Mouse (Mus musculus): Measurements from ENCODE around the gene Gadd45g.
"Not testable (repeated sequence)": the region's sequence is repeated elsewhere in the genome, so short reads cannot be mapped to it uniquely, and the experiment has no call there.

The Gadd45g gene

DNA sequence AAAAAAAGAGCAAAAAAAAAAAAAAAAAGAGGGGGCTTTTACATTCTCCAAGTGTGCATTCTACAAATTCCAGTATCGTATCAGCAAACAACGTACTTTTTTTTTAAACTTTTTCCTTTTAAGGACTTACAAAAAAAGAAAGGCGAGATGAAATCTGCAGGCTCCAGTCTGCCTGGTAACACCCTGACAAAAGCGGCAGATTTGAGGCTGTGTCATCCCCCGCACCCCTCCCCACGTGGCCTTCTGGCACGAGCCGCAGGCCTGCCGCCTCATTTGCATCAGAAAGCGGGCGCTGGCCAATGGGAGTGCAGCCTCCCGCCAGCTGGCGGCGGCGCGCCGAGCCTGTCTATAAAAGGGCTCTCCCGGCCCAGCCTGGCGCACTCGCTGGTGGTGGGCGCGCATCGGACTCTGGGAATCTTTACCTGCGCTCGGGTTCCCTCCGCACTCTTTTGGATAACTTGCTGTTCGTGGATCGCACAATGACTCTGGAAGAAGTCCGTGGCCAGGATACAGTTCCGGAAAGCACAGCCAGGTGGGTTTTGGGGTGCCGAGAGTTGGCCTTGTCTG is at the start of gene Gadd45g:
Gene Gadd45g, plus strand, starts transcription at position 378 of the 567 bp plus-strand sequence.
- peak; percentile 96 for DNase-seq

DNA sequence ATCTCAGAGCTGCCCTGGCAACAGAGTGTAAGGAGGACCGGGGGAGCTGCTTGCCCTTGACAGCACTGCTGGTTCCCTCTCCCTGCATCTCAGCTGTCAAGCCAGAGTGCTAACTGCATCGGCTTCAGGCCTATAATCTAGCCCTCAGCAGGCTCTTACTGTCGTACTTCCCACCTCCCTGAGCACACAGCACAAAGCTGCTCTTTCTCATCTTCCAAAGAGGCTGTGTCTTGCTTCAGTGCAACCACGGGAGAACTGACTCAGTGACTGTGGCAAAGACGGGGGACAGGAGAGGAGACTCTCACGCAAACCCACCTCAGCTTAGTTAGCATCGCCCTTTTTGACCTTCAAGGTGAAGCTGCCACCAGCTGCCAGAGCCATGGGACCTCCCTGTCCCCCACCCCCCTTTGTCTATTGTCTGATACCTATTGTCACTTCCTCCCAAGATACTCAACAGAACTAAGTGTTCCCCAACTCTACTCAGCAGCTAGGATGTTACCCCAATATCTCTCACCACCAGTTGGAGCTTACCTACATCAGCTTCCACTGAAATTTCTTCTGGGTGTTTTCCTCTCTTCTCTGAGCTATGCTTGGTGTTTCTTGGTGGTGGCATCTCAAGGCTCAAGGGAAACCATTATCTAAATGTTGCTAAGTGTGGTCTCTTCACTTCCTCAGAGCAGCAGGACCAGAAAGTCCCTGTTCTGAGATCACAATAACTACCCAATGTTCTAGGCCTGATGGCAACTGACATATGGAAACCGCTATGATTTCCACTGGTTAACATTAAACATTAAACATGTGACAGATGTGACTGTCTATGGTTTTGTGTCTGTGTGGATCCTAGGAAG is 48.4 kb upstream of the Gadd45g start:
- no peak for DNase-seq

DNA sequence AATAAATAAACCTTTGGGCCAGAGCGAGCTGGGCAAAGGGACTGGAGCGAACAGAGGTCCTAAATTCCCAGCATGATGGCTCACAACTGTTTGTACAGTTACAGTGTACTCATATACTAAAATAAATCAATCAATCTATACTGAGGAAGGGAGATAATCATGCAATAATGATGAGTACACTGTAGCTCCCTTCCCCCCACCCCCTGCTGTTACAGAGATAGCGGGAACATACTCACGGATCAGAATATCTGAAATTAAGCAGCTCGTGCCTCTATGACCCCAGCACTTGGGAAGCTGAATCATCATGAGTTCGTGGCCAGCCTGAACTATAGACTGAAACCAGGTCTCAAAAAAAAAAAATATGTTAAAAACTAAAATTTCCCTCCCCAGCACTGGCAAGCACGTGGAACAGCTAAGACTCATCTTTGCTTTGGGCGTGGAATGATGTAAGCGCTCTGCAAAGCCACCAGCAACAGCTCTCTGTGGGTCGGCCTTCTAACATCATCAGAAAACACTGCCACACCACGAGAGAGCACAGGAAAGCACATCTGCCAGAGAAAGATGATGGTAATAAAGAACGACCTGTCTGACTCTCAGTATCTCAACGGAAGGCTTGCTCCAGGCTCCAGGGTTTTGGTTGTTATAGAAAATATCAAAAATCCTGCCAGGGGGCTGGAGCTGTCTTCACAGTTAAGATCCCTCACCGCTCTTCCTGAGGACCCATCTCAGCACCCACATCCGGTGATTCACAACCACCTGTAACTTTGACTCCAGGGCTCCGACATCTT is 46.5 kb upstream of the Gadd45g start:
- no peak for DNase-seq

DNA sequence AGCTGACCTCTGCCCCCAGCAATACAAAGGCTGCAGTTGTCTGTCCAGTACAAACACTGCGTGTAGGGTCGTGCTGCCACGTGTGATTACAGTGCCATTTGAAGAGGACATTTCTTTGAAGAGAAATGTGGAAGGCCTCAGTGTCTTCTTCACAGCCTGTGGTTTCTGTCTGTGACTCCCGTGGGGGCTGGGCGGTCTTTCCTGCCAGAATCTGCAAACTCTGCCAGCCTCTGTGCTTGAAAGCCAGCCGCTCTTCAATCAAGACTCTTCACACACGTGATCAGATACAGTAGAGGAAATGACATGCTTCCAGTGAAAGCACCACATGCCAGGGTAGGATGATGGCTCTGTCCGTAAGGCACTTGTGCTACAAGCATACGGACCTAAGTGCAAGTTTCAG is 45.6 kb upstream of the Gadd45g start:
- no peak for DNase-seq

DNA sequence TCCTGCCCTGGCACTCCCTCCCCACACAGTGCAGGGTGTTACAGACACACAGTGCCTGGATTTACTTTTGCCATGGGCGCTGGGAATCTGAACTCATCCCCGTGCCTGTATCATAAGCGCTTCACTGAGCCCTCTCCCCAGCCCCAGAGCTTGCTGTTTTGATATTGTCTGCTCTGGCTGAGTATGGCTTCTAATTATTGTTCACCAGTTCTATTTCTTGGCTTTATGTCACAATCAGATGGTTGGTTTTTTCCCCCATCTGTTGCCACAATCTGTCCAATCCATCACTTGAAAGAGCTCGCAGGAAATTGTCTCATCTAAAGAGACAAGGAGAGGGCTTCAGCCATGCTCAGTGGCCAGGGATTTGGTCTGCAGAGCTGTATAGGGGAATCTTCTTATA is 40.8 kb upstream of the Gadd45g start:
- no peak for DNase-seq

DNA sequence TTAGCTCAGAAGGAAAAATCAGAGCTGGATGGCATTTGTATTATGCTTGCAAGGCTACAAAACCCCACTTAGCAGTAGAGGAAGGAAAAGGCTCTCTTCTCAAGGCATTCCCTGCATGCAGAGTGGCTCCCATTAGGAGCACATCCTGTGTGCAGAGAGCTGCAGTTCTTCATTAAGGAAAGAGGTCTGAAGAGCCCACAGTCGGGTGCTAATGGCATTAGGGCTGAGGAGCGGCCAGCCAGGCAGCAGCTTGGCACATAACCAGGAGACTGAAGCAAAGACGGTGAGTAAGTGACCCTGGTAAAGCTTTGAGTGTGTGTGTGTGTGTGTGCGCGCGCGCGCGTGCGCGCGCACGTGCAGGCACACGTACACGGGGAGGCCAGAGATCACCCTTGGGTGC is 40.3 kb upstream of the Gadd45g start:
- no peak for DNase-seq

DNA sequence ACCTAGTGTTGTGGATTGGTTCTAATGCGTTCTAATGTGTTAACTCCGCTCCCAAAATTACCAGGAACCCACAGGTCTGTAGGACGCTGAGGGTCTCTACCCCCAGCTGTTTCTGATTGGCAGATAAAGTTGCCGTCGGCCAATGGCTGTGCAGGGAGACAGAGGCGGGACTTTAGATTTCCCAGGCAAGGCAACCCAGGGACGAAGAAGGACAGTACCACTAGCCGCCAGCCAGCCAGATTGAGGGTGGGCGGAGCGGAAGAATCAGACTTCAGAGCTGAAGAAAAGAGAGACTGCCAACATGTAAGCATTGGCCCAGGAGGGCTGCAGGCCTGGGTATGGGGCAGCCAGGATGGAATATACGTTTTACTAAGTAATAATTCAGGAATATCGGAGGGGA is 38.3 kb upstream of the Gadd45g start:
- DNase-seq = peak; percentile 60

DNA sequence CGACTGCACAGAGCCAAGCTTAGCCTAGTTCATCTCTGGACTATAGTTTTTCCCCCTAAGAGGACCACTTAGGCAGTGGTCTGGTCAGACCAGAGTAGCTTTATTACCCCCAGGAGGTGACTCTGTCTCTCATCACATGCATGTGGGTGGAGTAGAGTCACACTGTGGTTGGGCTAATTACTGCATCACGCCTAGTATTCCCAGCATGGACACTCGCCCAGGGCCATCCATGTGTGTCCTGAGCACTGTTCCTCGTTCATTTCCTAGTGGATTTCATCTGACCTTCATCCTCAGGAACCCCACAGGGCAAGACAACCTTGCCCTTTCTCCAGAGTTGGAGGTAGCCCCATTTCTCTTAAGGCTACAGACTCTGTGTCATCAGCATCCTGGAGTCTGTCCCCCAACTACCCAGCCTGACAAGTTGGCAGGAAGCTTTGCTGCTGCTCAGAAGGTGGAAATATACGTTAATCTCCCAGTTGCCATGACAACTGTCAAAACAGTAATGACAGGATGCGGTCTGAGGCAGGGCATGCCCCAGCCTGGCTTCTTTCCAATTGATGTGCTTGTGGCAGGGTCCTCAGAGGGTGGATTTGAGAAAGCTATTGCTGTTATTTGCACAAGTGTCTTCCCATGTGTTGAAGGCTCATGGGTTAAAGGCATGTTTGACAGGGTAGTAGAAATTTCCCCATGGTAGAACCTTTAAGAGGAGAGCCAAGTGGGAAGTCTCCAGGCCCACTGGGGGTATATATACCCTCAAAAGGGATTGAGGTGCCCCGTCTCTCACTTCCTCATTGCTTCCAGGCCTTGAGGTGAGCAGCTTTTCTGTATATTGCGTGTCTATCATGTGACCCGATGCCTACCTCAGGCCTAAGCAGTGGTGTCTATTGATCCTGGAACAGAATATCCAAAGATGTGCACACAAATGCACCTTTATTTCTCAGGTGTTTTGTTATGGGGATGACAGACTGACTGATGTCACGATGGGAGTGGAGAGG is 32.6 kb upstream of the Gadd45g start:
- no peak for DNase-seq

DNA sequence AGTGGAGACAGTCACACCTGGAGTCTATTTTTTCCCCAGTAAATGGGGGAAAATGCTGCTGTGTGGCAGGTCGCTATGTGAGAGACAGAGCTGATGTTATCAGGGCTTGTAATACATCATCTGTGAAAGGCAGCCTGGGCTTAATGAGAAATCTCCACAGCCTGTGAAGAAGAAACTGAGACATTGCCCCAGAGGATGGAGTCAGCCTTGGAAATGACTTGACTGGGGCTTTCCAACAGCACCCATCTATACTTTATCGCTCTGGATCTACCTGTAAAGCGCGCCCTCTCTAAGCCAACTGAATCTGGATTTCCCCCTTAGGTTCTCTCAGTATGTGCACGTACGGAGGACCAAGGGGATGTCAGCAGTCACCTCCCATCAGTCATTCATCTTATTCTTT is 31.8 kb upstream of the Gadd45g start:
- no peak for DNase-seq

DNA sequence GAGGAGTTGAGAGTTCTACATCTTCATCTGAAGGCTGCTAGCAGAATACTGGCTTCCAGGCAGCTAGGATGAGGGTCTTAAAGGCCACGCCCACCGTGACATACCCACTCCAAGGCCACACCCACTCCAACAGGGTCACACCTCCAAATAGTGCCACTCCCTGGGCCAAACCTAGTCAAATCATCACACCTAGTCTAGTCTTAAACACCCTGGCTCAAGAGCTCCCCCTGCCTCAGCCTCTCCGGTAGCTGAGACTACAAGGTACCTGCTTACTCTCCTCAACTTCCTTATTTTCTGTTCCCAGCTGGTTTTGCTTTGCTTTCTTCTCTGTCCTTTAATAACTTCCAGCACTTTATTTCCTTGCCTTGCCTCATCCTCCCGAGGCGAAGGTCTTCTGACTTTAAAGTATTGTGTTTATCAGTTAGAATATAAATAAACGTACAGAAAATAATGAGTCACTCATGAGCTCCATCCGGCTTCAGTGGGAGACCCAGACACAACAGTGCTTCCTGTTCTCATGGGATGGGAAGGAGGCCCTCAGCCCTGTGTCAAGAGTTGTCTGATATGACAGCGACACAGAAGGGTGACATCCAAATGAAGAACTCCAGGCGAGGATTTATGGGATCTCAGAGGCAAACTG is 30.5 kb upstream of the Gadd45g start:
- DNase-seq = no peak

DNA sequence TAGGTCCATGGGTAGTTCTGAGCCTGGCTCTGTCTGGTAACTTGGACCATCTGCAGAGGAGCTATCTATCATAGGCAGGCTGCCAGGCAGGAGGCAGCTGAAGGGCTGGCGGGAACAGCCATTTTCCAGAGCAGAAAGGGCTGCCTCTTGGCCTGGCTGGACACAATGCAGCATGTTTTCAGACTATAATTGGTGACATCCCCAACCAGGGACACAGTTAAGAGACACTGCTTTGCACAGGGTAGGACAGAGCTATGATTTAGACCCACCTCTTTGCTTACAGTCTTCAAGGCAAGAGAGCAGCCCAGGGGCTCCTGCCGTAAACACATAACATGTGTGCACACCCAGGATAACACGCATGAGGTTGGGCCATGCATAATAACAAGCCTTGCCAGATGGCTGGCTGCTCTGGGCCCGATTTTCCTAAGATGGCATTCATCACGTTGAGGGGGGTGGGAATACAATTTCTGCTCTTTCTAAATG is 29.9 kb upstream of the Gadd45g start:
- no peak for DNase-seq

DNA sequence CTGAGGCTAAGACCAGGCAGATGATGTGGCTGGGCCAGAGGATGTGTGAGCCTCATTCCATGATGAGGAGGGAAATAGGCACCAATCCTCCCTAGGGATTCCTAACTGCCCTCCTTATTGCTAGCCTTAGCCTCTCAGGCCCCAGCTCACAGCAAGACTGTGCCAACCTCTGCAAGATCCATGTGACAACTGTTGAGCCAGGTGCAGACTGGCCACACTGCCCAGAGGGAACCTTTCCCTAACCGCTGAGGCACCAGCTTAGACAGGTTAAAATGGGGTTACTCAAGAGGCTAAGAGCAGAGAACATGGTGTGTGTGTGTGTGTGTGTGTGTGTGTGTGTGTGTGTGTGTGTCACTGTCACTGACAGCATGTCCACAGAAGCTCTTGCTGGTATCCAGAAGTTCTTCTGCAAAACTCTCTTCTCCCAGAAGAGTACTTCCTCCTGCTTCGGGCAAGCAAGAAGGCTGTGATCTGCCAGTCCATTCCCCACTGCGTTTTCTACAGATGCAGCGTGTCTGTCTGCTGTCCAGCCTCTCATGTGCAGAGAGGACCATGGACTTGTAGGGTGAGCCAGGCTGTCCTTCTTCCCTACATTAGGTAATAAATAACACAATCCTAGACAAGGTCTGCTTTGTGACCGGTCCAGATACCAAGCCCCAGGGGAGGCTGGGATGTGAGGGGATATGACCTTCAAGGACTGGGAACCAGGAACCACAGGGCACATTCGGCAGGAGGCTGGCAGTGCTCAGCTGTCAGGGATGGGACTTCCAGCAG is 28.1 kb upstream of the Gadd45g start:
- DNase-seq = no peak

DNA sequence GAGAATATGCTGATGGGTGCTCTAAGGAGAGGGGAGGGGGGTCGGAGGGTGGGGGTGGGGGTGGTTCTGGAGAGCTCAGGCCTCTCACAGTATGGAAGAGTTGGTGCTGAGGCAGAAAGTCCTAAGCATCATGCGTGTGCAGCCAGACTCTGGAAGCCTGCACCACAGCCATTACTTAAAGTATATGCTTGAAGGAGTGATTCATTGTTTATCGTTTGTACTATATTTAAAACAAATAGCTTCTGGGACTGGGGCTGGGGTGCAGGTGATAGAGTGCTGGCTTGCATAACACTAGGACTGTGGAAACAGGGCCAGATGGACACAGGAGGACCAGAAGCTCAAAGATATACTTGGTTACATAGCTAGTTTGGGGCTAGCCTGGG is 27.5 kb upstream of the Gadd45g start:
- no peak for DNase-seq

DNA sequence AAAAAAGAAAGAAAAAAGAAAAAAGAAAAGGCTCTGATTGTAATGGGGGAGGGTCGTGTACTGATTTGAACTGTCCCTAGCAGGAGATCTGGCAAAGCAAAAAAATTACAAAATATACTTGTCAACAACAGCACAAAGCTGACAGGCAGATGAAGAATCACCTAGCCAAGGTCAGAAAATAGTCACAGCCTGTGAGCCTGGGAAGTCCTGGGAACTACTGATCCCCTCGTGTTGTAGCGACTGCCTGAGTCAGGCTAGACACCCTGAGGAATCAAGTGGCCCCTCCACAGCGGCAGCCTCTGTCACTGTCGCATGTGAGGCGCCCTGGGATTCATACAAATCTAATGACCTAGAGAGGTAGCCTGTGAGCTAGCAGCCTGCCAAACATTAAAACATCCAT is 27.1 kb upstream of the Gadd45g start:
- DNase-seq = no peak

DNA sequence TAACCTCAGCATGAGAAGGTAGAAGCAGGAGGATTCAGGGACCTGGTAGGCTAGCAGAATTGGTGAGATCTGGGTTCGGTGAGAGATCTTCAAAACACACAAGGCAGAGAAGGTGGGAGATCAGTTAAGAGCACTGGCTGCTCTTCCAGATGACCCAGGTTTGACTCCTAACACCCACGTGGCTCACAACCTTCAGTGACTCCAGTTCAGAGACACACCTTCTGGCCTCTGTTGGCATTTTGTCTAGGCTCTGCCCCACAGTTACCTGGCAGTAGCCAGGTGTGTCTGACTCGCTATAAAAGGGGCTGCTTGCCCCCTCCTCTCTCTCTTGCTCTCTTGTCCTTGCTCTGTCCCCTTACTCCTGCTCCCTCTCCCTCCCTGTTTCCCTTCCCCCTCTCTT is 24.5 kb upstream of the Gadd45g start:
- DNase-seq = no peak

DNA sequence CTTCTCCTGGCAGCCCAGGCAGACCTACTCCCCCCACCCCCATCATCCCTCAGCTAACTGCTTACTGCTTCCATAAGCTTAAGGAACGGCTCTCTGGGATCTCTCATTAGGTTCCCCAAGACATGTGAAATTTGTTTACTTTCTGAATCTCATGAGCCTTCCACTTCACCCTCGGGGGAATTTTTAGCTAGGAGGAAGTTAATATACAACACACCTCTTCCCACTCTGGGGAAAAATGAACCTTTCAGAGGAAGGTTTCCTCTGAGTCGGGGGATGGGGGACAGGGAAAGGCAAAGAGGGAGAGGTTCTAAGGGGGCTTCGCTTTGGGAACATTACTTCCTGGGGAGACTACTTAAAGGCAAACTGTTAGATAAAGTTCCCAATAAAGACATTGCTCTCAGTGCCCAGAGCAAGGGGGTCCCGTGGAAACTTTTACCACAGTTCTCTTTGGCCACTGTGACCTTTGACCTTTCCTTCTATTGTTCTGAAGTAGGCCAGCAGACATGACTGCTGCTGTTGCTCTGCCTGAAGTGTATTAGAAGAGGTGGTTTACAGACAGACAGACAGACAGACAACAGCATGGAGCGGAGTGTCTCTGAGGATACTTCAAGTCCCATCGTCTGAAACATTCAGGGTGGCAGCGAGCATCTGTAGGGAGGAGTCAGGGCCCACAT is 22.5 kb upstream of the Gadd45g start:
- DNase-seq = no peak

DNA sequence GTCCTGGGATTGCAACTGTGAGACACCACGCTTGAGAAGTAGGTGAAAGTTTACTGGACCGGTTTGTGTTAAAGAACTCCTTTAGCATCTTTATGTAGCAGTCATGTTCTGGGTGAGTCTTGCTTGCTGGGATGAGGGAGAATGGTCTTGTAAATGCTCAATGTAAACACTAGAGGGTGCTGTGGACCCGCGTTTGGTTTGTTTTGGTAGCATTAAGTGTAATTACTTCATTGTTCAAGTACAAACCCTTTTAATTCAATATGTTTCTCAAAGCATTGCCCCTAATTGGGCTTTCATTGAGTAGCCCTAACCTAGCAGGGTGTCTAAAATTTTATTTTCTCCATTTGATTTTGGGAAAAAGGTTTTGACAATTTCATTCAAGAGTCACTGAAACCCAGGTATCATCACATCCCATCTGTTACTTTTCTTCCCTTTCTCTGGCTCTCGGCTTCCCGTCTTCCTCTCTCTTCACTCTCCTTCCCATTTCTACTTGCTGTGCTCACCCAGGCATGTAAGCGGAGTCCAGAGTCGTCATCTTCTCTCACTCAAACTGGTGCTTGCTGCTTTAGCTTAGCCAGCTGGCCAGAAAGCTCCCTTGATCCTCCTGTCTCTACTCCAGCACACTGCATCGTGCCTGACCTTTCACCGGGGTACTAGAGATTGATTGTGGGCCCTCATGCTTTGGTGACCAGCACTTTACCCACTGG is 15.6 kb upstream of the Gadd45g start:
- no peak for DNase-seq

DNA sequence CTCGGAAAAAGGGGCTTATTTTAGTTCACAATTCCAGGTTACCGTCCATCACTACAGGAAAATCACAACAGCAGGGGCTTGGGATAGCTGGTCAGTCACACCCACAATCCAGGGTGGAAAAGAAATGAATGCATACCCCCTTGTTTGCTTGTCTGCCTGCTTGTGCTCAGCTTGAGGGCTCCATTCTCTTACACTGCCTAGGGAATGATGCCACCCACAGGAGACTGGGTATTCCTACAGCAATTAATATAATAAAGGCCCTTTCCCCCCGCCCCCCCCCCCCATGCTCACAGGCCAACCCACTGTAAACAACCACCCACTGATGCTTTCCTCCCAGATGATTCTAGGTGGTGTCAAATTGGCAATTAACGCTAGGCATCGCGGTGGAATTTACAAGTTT is 14.0 kb upstream of the Gadd45g start:
- DNase-seq = no peak

DNA sequence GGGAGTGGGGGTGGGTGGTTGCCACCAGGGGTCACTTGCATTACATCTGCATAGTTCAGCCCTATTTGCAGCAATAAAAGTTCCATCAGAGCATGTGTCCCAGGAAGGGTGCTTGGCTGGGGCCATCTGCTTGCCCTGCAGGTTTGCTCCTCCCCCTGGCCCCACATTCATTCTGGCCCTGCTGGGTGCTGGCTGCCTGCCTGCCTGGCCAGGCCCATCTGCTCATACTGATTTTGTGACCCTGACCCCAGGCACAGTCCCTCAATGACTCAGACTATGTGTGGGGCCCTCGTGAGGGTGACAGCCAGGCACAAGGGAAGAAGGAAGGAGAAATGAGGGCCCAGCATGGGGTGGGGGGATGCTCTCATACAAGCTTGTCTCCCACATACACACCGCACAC is 12.9 kb upstream of the Gadd45g start:
- no peak for DNase-seq

DNA sequence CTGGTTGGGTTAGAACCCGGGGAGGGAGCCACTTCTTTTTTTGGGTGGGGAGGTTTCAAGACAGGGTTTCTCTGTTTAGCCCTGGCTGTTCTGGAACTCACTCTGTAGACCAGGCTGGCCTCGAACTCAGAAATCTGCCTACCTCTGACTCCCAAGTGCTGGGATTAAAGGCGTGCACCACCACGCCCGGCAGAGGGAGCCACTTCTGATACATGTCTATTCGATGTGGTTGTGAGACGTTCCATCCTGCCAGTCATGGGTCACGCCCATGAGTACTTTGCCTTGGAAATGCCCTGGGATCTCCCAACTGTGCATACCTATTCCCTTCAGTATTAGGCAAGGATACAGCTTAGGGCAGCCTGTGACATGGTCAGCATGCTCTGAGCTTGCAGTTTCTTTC is 12.5 kb upstream of the Gadd45g start:
- DNase-seq = not testable (repeated sequence)
